Mouse (Mus musculus): ENCODE data around the gene Gopc. TPM values are rescaled to one million over a fixed set of nuclear protein-coding genes. Genes with fewer than 3 reads are reported as not detected.
"Not testable (repeated sequence)": the region's sequence is repeated elsewhere in the genome, so short reads cannot be mapped to it uniquely, and the experiment has no call there.

The Gopc gene
- polyA plus RNA-seq, 1 experiment, result 2.6 TPM

DNA sequence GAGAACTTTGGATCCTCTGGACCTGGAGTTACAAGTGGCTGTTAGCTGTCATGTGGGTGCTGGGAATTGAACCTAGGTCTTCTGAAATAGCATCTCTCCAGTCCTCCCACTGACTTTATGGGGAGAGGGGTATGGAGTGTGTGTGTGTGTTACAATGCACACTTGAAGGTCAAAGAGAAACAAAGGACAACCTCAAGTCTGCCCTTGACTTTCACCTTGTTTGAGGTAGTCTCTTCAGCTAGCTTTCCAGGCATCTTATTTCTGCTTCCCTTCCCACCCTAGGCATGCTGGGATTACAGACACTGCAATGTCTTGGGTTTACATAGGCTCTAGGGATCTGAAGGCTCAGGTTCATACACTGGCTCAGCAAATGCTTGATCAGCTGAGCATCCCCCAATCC is 79.7 kb downstream of the Gopc start:
- Histone ChIP-seq H3K4me3 (ENCODE audit: low read depth, low read length) (no peak overlapping the region), H3K4me1 (ENCODE audit: control insufficient read depth, insufficient read depth, insufficient read length, low read length) (no peaks in the 10 kb centered on the region), H3K36me3 (ENCODE audit: control insufficient read depth, insufficient read depth, low read length) (peaks cover 19% of the 10 kb centered on the region), H3K27ac (ENCODE audit: insufficient read depth, low read depth, low read length) (no peak overlapping the region), H3K27me3 (ENCODE audit: control insufficient read depth, insufficient read depth, low read length) (no peaks in the 10 kb centered on the region)
- TF ChIP-seq CTCF (IDR thresholded peaks at IDR 0.05; ENCODE audit: extremely low read depth, insufficient read length, insufficient replicate concordance, low read depth, low read length) (no peak), POLR2A (IDR thresholded peaks at IDR 0.05; ENCODE audit: low read depth, low read length) (no peak)

DNA sequence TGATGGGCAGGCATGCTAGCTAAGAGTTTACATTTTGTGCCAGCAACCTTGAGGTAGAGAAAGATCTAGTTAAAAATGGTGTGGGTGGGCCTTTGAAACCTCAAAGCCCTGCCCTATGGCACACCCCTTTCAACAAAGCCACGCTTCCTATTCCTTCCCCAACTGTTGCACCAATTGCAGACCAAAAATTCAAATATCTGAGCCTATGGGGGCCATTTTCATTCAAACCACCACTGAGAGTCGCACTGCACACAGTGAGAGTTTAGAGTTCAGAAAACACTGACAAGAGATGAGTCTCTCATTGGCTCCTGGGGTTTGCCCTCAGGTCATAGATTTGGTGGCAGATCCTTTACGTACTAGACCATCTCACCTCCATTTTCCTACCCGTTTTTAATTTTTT is 80.2 kb downstream of the Gopc start:
- H3K27me3 ChIP-seq (ENCODE audit: control insufficient read depth, insufficient read depth, low read length), result no peaks in the 10 kb centered on the region
- TF ChIP-seq POLR2A (IDR thresholded peaks at IDR 0.05; ENCODE audit: low read depth, low read length), result no peak
- TF ChIP-seq CTCF (IDR thresholded peaks at IDR 0.05; ENCODE audit: extremely low read depth, insufficient read length, insufficient replicate concordance, low read depth, low read length), result no peak
- H3K36me3 ChIP-seq (ENCODE audit: control insufficient read depth, insufficient read depth, low read length), result peaks cover 23% of the 10 kb centered on the region
- H3K4me3 ChIP-seq (ENCODE audit: low read depth, low read length), result no peak overlapping the region
- 89% methylated on average over 4 of the region's 4 CpGs for WGBS
- H3K27ac ChIP-seq (ENCODE audit: insufficient read depth, low read depth, low read length), result no peak overlapping the region
- no peaks in the 10 kb centered on the region for H3K4me1 ChIP-seq (ENCODE audit: control insufficient read depth, insufficient read depth, insufficient read length, low read length)

DNA sequence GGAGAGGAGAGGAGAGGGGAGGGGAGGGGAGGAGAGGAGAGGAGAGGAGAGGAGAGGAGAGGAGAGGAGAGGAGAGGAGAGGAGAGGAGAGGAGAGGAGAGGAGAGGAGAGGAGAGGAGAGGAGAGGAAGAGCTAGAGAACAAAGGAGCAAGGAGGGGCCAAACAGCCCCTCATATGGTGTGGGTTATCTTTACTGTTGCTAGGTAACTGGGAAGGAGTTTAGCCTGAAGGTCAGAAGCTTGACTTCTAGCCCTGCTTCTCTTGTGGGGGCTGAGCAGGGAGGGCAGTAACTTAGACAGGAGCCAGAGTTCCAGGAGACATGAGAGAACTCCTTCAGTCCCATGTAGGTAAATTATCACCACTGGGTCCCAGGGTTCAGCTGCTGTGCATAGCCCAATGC is 83.4 kb downstream of the Gopc start:
- H3K27ac ChIP-seq (ENCODE audit: insufficient read depth, low read depth, low read length); H3K4me1 ChIP-seq (ENCODE audit: control insufficient read depth, insufficient read depth, insufficient read length, low read length); H3K27me3 ChIP-seq (ENCODE audit: control insufficient read depth, insufficient read depth, low read length); H3K4me3 ChIP-seq (ENCODE audit: low read depth, low read length): not testable (repeated sequence)
- peaks cover 17% of the 10 kb centered on the region for H3K36me3 ChIP-seq (ENCODE audit: control insufficient read depth, insufficient read depth, low read length)

DNA sequence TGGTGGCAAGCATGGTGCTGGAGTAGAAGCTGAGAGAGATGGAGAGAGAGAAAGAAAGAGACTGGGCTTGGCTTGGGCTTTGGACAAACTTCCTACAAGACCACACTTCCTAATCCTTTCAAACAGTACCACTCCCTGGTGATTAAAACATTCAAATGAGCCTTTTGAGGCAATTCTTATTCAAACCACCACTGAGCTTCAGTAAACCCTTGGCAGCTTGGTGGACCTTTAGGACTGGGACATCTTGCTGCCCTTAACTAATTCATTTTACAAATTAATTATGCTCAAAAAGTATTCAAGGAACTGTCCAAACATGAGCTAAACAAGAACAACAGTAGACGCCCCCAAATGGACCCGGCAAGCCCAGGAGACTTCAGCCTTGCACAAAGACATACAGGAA is 86.0 kb downstream of the Gopc start:
- Histone ChIP-seq H3K27me3 (ENCODE audit: control insufficient read depth, insufficient read depth, low read length) (no peaks in the 10 kb centered on the region), H3K4me3 (ENCODE audit: low read depth, low read length) (no peak overlapping the region), H3K4me1 (ENCODE audit: control insufficient read depth, insufficient read depth, insufficient read length, low read length) (no peaks in the 10 kb centered on the region), H3K36me3 (ENCODE audit: control insufficient read depth, insufficient read depth, low read length) (peaks cover 20% of the 10 kb centered on the region), H3K27ac (ENCODE audit: insufficient read depth, low read depth, low read length) (no peak overlapping the region)
- no peak for TF ChIP-seq POLR2A (IDR thresholded peaks at IDR 0.05; ENCODE audit: low read depth, low read length)
- TF ChIP-seq CTCF (IDR thresholded peaks at IDR 0.05; ENCODE audit: extremely low read depth, insufficient read length, insufficient replicate concordance, low read depth, low read length), result no peak
- WGBS, result 94% methylated on average over 2 of the region's 2 CpGs

- Histone ChIP-seq H3K27me3 (ENCODE audit: control insufficient read depth, insufficient read depth, low read length) (no peaks in the 10 kb centered on the region), H3K27ac (ENCODE audit: insufficient read depth, low read depth, low read length) (no peak overlapping the region), H3K4me1 (ENCODE audit: control insufficient read depth, insufficient read depth, insufficient read length, low read length) (no peaks in the 10 kb centered on the region), H3K4me3 (ENCODE audit: low read depth, low read length) (no peak overlapping the region), H3K36me3 (ENCODE audit: control insufficient read depth, insufficient read depth, low read length) (peaks cover 20% of the 10 kb centered on the region)
- 81% methylated on average over 4 of the region's 4 CpGs for WGBS
- TF ChIP-seq POLR2A (IDR thresholded peaks at IDR 0.05; ENCODE audit: low read depth, low read length) (no peak), CTCF (IDR thresholded peaks at IDR 0.05; ENCODE audit: extremely low read depth, insufficient read length, insufficient replicate concordance, low read depth, low read length) (no peak)
These were observed 87.9 kb downstream of the Gopc start for GRCm38 (mm10) chr10:52293921-52294577.

- H3K27ac ChIP-seq (ENCODE audit: insufficient read depth, low read depth, low read length); H3K27me3 ChIP-seq (ENCODE audit: control insufficient read depth, insufficient read depth, low read length); H3K4me3 ChIP-seq (ENCODE audit: low read depth, low read length); H3K4me1 ChIP-seq (ENCODE audit: control insufficient read depth, insufficient read depth, insufficient read length, low read length): not testable (repeated sequence)
- peaks cover 24% of the 10 kb centered on the region for H3K36me3 ChIP-seq (ENCODE audit: control insufficient read depth, insufficient read depth, low read length)
- WGBS, result 73% methylated on average over 1 of the region's 1 CpGs
These were observed 89.5 kb downstream of the Gopc start for GRCm38 (mm10) chr10:52292391-52292790.

- H3K4me3 ChIP-seq (ENCODE audit: low read depth, low read length), result no peak overlapping the region
- peaks cover 18% of the 10 kb centered on the region for H3K36me3 ChIP-seq (ENCODE audit: control insufficient read depth, insufficient read depth, low read length)
- H3K27me3 ChIP-seq (ENCODE audit: control insufficient read depth, insufficient read depth, low read length), result no peaks in the 10 kb centered on the region
- no peak overlapping the region for H3K27ac ChIP-seq (ENCODE audit: insufficient read depth, low read depth, low read length)
- no peak for TF ChIP-seq CTCF (IDR thresholded peaks at IDR 0.05; ENCODE audit: extremely low read depth, insufficient read length, insufficient replicate concordance, low read depth, low read length)
- TF ChIP-seq POLR2A (IDR thresholded peaks at IDR 0.05; ENCODE audit: low read depth, low read length), result no peak
- no peaks in the 10 kb centered on the region for H3K4me1 ChIP-seq (ENCODE audit: control insufficient read depth, insufficient read depth, insufficient read length, low read length)
- WGBS, result 60% methylated on average over 3 of the region's 3 CpGs
These were observed 92.7 kb downstream of the Gopc start for GRCm38 (mm10) chr10:52289261-52289660.
